Mouse (Mus musculus): Measurements from ENCODE around the gene Suco. TPM values are rescaled to one million over a fixed set of nuclear protein-coding genes. Genes with fewer than 3 reads are reported as not detected.

Suco gene
- polyA plus RNA-seq, 1 experiment: 1.6 TPM

- WGBS: 88% methylated on average over 1 of the region's 1 CpGs
Measured at GRCm38 (mm10) chr1:161769329-161769728, 107.2 kb downstream of the Suco start.

GRCm38 (mm10) chr1:161767101-161767524 lies 109.4 kb downstream of the Suco start:
- peak overlapping the region; percentile 54 for H3K27ac ChIP-seq (ENCODE audit: insufficient read depth, low read depth, low read length)
- no peak for TF ChIP-seq POLR2A (IDR thresholded peaks at IDR 0.05; ENCODE audit: low read depth, low read length)
- TF ChIP-seq CTCF (IDR thresholded peaks at IDR 0.05; ENCODE audit: extremely low read depth, insufficient read length, insufficient replicate concordance, low read depth, low read length): no peak
- H3K36me3 ChIP-seq (ENCODE audit: control insufficient read depth, insufficient read depth, low read length): no peaks in the 10 kb centered on the region
- H3K27me3 ChIP-seq (ENCODE audit: control insufficient read depth, insufficient read depth, low read length): no peaks in the 10 kb centered on the region
- peak overlapping the region; percentile 47 for H3K4me3 ChIP-seq (ENCODE audit: low read depth, low read length)
- WGBS: 19% methylated on average over 12 of the region's 12 CpGs
- peaks cover 4% of the 10 kb centered on the region for H3K4me1 ChIP-seq (ENCODE audit: control insufficient read depth, insufficient read depth, insufficient read length, low read length)

More at GRCm38 (mm10) chr1:161769329-161769728, 107.2 kb downstream of the Suco start:
- H3K4me1 ChIP-seq (ENCODE audit: control insufficient read depth, insufficient read depth, insufficient read length, low read length): peaks cover 4% of the 10 kb centered on the region
- no peak overlapping the region for H3K27ac ChIP-seq (ENCODE audit: insufficient read depth, low read depth, low read length)
- H3K4me3 ChIP-seq (ENCODE audit: low read depth, low read length): no peak overlapping the region
- no peaks in the 10 kb centered on the region for H3K36me3 ChIP-seq (ENCODE audit: control insufficient read depth, insufficient read depth, low read length)
- no peaks in the 10 kb centered on the region for H3K27me3 ChIP-seq (ENCODE audit: control insufficient read depth, insufficient read depth, low read length)
- TF ChIP-seq CTCF (IDR thresholded peaks at IDR 0.05; ENCODE audit: extremely low read depth, insufficient read length, insufficient replicate concordance, low read depth, low read length) (no peak), POLR2A (IDR thresholded peaks at IDR 0.05; ENCODE audit: low read depth, low read length) (no peak)

- Histone ChIP-seq H3K27ac (ENCODE audit: insufficient read depth, low read depth, low read length) (peak overlapping the region; percentile 58; the same call in 1 of the 2 replicates), H3K27me3 (ENCODE audit: control insufficient read depth, insufficient read depth, low read length) (no peaks in the 10 kb centered on the region), H3K4me1 (ENCODE audit: control insufficient read depth, insufficient read depth, insufficient read length, low read length) (peaks cover 4% of the 10 kb centered on the region), H3K36me3 (ENCODE audit: control insufficient read depth, insufficient read depth, low read length) (no peaks in the 10 kb centered on the region), H3K4me3 (ENCODE audit: low read depth, low read length) (0 out of 2 replicates have a peak overlapping the region, but pooled peaks have one; percentile 0)
- 6% methylated on average over 5 of the region's 5 CpGs for WGBS
- TF ChIP-seq CTCF (IDR thresholded peaks at IDR 0.05; ENCODE audit: extremely low read depth, insufficient read length, insufficient replicate concordance, low read depth, low read length) (no peak), POLR2A (IDR thresholded peaks at IDR 0.05; ENCODE audit: low read depth, low read length) (no peak)
Measured at GRCm38 (mm10) chr1:161766656-161767055, 109.8 kb downstream of the Suco start.

Other genes with a start within 250 kb of the Suco start
- 0.22 and 0.33 TPM in 2 replicates for gene Fasl, start 88.2 kb downstream of the Suco start, polyA plus RNA-seq (2012; rRNA removed)
- 10.6 and 23.5 TPM in 2 replicates for gene Pigc, start 92.5 kb upstream of the Suco start, polyA plus RNA-seq (2012; rRNA removed)
- not detected in 2 replicates for gene 4930558K02Rik, start 103.0 kb upstream of the Suco start, polyA plus RNA-seq (2012; rRNA removed)